Mouse (Mus musculus): ENCODE data around the gene Kif26b.

The Kif26b gene

GRCm38 (mm10) chr1:178528431-178529351 is at the start of gene Kif26b:
Gene Kif26b (plus strand): TSS chr1:178529125.
- no peak for DNase-seq (ENCODE audit: low spot score)

GRCm38 (mm10) chr1:178483854-178484253 is 45.1 kb upstream of the Kif26b start:
- DNase-seq (ENCODE audit: low spot score): no peak

- no peak for DNase-seq (ENCODE audit: low spot score)
Measured at GRCm38 (mm10) chr1:178485138-178485867, 43.6 kb upstream of the Kif26b start.

- DNase-seq (ENCODE audit: low spot score): no peak
Measured at GRCm38 (mm10) chr1:178485868-178486220, 43.1 kb upstream of the Kif26b start.

GRCm38 (mm10) chr1:178486828-178487227 is 42.1 kb upstream of the Kif26b start:
- no peak for DNase-seq (ENCODE audit: low spot score)

GRCm38 (mm10) chr1:178489127-178489526 is 39.8 kb upstream of the Kif26b start:
- DNase-seq (ENCODE audit: low spot score): no peak

- no peak for DNase-seq (ENCODE audit: low spot score)
Measured at GRCm38 (mm10) chr1:178491733-178492132, 37.2 kb upstream of the Kif26b start.

- DNase-seq (ENCODE audit: low spot score): peak; percentile 18
Measured at GRCm38 (mm10) chr1:178492493-178492892, 36.4 kb upstream of the Kif26b start.

- no peak for DNase-seq (ENCODE audit: low spot score)
Measured at GRCm38 (mm10) chr1:178496186-178496585, 32.7 kb upstream of the Kif26b start.

GRCm38 (mm10) chr1:178496841-178497240 is 32.1 kb upstream of the Kif26b start:
- DNase-seq (ENCODE audit: low spot score): no peak

- DNase-seq (ENCODE audit: low spot score): no peak
Measured at GRCm38 (mm10) chr1:178506938-178507337, 22.0 kb upstream of the Kif26b start.

GRCm38 (mm10) chr1:178512323-178513031 is 16.4 kb upstream of the Kif26b start:
- DNase-seq (ENCODE audit: low spot score): no peak

GRCm38 (mm10) chr1:178513954-178514353 is 15.0 kb upstream of the Kif26b start:
- DNase-seq (ENCODE audit: low spot score): no peak

- DNase-seq (ENCODE audit: low spot score): no peak
Measured at GRCm38 (mm10) chr1:178515839-178516238, 13.1 kb upstream of the Kif26b start.

GRCm38 (mm10) chr1:178522389-178522788 is 6.5 kb upstream of the Kif26b start:
- no peak for DNase-seq (ENCODE audit: low spot score)

- no peak for DNase-seq (ENCODE audit: low spot score)
Measured at GRCm38 (mm10) chr1:178523152-178523551, 5.8 kb upstream of the Kif26b start.

GRCm38 (mm10) chr1:178527185-178527546 is 1.8 kb upstream of the Kif26b start:
- DNase-seq (ENCODE audit: low spot score): peak; percentile 31

GRCm38 (mm10) chr1:178527547-178528361 is 1.2 kb upstream of the Kif26b start:
- no peak for DNase-seq (ENCODE audit: low spot score)

- no peak for DNase-seq (ENCODE audit: low spot score)
Measured at GRCm38 (mm10) chr1:178529512-178530300, 781 bp downstream of the Kif26b start.

GRCm38 (mm10) chr1:178530301-178531078 is 1.6 kb downstream of the Kif26b start:
- DNase-seq (ENCODE audit: low spot score): no peak
